ENCODE assay signal across 9 mouse cellular contexts in genomic region chr11:12039098-12039497, GRCm38 (mm10). TPM values are rescaled to one million over a fixed set of nuclear protein-coding genes. Genes with fewer than 3 reads are reported as not detected.
DNase-seq lines count a peak whose midpoint lies in the region; ATAC-seq lines count a peak whose summit lies in the region.
"Had no signal": no experiment of that assay in that cellular context is flagged by ENCODE, and none has a peak within 500 bp of the region (broad histone marks: within the 10 kb centered on the region; RNA-seq: fewer than 3 reads in every experiment).

No protein-coding gene starts in this region.

- intact Hi-C loops in heart, postnatal 10 days (cut with DNase I): no loop called here

- peak overlapping the region; percentile 96; the same call in 1 of the 2 replicates for H3K27ac ChIP-seq in heart, embryonic 10.5 days
- H3K27ac ChIP-seq in midbrain, embryonic 11.5 days (ENCODE audit: low read depth, low read length): no peak overlapping the region
- no peak overlapping the region for H3K27ac ChIP-seq in midbrain, embryonic 15.5 days
- peak overlapping the region; percentile 97 for H3K27ac ChIP-seq in limb, embryonic 10.5 days

- H3K4me1 ChIP-seq in heart, embryonic 10.5 days: 0 out of 2 replicates have a peak, but pooled peaks cover 2% of the 10 kb centered on the region
- 0 out of 2 replicates have a peak, but pooled peaks cover 3% of the 10 kb centered on the region for H3K4me1 ChIP-seq in midbrain, embryonic 11.5 days (ENCODE audit: control insufficient read depth, insufficient read depth, low read length)
- H3K4me1 ChIP-seq in midbrain, embryonic 15.5 days: peaks cover 17% of the 10 kb centered on the region
- H3K4me1 ChIP-seq in limb, embryonic 10.5 days: 0 out of 2 replicates have a peak, but pooled peaks cover 6% of the 10 kb centered on the region

- no peak overlapping the region for H3K4me3 ChIP-seq in heart, embryonic 10.5 days
- H3K4me3 ChIP-seq in midbrain, embryonic 11.5 days (ENCODE audit: low read depth, low read length): no peak overlapping the region
- H3K4me3 ChIP-seq in midbrain, embryonic 15.5 days: no peak overlapping the region
- peak overlapping the region; percentile 70; the same call in 1 of the 2 replicates for H3K4me3 ChIP-seq in limb, embryonic 10.5 days
- H3K4me3 ChIP-seq: erythroblast, embryonic 14.5 days had no signal

- WGBS in heart, embryonic 10.5 days: 23% methylated on average over 3 of the region's 3 CpGs
- WGBS in midbrain, embryonic 11.5 days: 24% methylated on average over 3 of the region's 3 CpGs
- 18% methylated on average over 3 of the region's 3 CpGs for WGBS in midbrain, embryonic 15.5 days
- 25% methylated on average over 3 of the region's 3 CpGs for WGBS in limb, embryonic 10.5 days

- 0 out of 2 replicates have a peak, but pooled peaks cover 3% of the 10 kb centered on the region for H3K36me3 ChIP-seq in heart, embryonic 10.5 days
- H3K36me3 ChIP-seq in midbrain, embryonic 11.5 days (ENCODE audit: control insufficient read depth, insufficient read depth, low read length): no peaks in the 10 kb centered on the region
- H3K36me3 ChIP-seq in midbrain, embryonic 15.5 days (replicated peaks): no peaks in the 10 kb centered on the region
- H3K36me3 ChIP-seq in limb, embryonic 10.5 days: peaks cover 11% of the 10 kb centered on the region

- H3K9me3 ChIP-seq in heart, embryonic 10.5 days: no peaks in the 10 kb centered on the region
- no peaks in the 10 kb centered on the region for H3K9me3 ChIP-seq in midbrain, embryonic 11.5 days (ENCODE audit: control insufficient read depth, low read length)
- no peaks in the 10 kb centered on the region for H3K9me3 ChIP-seq in midbrain, embryonic 15.5 days
- no peaks in the 10 kb centered on the region for H3K9me3 ChIP-seq in limb, embryonic 10.5 days (replicated peaks)

- H3K4me2 ChIP-seq in midbrain, embryonic 11.5 days: no peak overlapping the region; the same call in 1 of the 2 replicates
- H3K4me2 ChIP-seq in midbrain, embryonic 15.5 days: no peak overlapping the region

- ATAC-seq in midbrain, embryonic 11.5 days (ENCODE audit: low FRiP score): peak; percentile 34
- no peak for ATAC-seq in midbrain, embryonic 15.5 days (replicated peaks)
- no peak for ATAC-seq in erythroid progenitor cell, adult 5-6 weeks (replicated peaks; ENCODE audit: low FRiP score, poor library complexity, severe bottlenecking)

- peak overlapping the region; percentile 22; the same call in 1 of the 2 replicates for H3K9ac ChIP-seq in midbrain, embryonic 11.5 days (ENCODE audit: low read length)
- no peak overlapping the region for H3K9ac ChIP-seq in midbrain, embryonic 15.5 days

- DNase-seq in heart, embryonic 10.5 days (ENCODE audit: low spot score): no peak
- DNase-seq in heart, postnatal 10 days: no peak
- DNase-seq in midbrain, embryonic 11.5 days (ENCODE audit: low spot score, missing footprints): peak; percentile 90
- peak; percentile 62 for DNase-seq in limb, embryonic 10.5 days (ENCODE audit: low spot score)
- DNase-seq in yolk sac, embryonic 10.5 days (ENCODE audit: low spot score): peak; percentile 17
- DNase-seq in left cerebral cortex, adult 9 months (ENCODE audit: low spot score in 2 of 2): no peak

- peaks cover 72% of the 10 kb centered on the region for H3K27me3 ChIP-seq in heart, embryonic 10.5 days (ENCODE audit: insufficient read depth, poor library complexity, severe bottlenecking)
- peaks cover 66% of the 10 kb centered on the region for H3K27me3 ChIP-seq in midbrain, embryonic 11.5 days (ENCODE audit: control insufficient read depth, insufficient read depth, low read length)
- peaks cover 80% of the 10 kb centered on the region for H3K27me3 ChIP-seq in midbrain, embryonic 15.5 days (replicated peaks)
- peaks cover 95% of the 10 kb centered on the region for H3K27me3 ChIP-seq in limb, embryonic 10.5 days (ENCODE audit: low read depth, poor library complexity, severe bottlenecking)

RNA-seq across cellular contexts. Expression of gene Grb10, which starts 0.6 kb away (rescaled TPM):
- polyA plus RNA-seq in heart, embryonic 10.5 days (2016; fragmentation: Nextera tagmentation; extraction: Ambion mirVana): 654 and 797 TPM in 2 replicates
- total RNA-seq in heart, postnatal 10 days (2021): 100 to 1,000 TPM; 233 to 235 TPM
- 133 and 144 TPM in 2 replicates for polyA plus RNA-seq in midbrain, embryonic 11.5 days (2014; fragmentation: Nextera tagmentation; extraction: Ambion mirVana)
- polyA plus RNA-seq in midbrain, embryonic 15.5 days (2015; fragmentation: Nextera tagmentation; extraction: Ambion mirVana): 91.4 and 92.5 TPM in 2 replicates
- 474 and 593 TPM in 2 replicates for polyA plus RNA-seq in limb, embryonic 10.5 days (2016; fragmentation: Nextera tagmentation; extraction: Ambion mirVana)
- 5.9 TPM in 1 of 2 replicates, not detected in the other for total RNA-seq in erythroid progenitor cell, adult 5-6 weeks (2015; ENCODE audit: low replicate concordance)
- 0.39 and 2.1 TPM in 2 replicates for total RNA-seq in erythroid progenitor cell, adult 5-6 weeks (2017; ENCODE audit: low replicate concordance)

Comparison
In these comparisons a context has a peak if more than half of its experiments do, and no peak if none do; other contexts are left out.
1. DNase-seq: peak in midbrain, embryonic 11.5 days (single experiment), limb, embryonic 10.5 days (single experiment) and yolk sac, embryonic 10.5 days (single experiment); none in heart, embryonic 10.5 days (single experiment), heart, postnatal 10 days (0 of 2) and left cerebral cortex, adult 9 months (0 of 2).
2. H3K27ac ChIP-seq: peak in heart, embryonic 10.5 days (single experiment) and limb, embryonic 10.5 days (single experiment); none in midbrain, embryonic 11.5 days (single experiment) and midbrain, embryonic 15.5 days (single experiment).